Mouse (Mus musculus) heart, postnatal 10 days (tissue): ENCODE results near the gene Ptpdc1. TPM values are rescaled to one million over a fixed set of nuclear protein-coding genes. Genes with fewer than 3 reads are reported as not detected.

ENCODE experiments used
- DNase-seq, 2 experiments: peaks; one replicate each; pipeline ENCODE4 v3.0.0; 2021
- intact Hi-C: fragments of 180-260 bp; cut with DNase I; formaldehyde crosslinking; loops from one replicate; pipeline ENCODE4 v1.15.1; 2025
- total RNA-seq, 2 experiments: library from RNA; stranded (reverse); gene quantifications; 2 replicates each; pipeline ENCODE4 v1.2.3; 2021

Ptpdc1 gene
- total RNA-seq: 1 to 10 TPM; 8.4 TPM

DNA sequence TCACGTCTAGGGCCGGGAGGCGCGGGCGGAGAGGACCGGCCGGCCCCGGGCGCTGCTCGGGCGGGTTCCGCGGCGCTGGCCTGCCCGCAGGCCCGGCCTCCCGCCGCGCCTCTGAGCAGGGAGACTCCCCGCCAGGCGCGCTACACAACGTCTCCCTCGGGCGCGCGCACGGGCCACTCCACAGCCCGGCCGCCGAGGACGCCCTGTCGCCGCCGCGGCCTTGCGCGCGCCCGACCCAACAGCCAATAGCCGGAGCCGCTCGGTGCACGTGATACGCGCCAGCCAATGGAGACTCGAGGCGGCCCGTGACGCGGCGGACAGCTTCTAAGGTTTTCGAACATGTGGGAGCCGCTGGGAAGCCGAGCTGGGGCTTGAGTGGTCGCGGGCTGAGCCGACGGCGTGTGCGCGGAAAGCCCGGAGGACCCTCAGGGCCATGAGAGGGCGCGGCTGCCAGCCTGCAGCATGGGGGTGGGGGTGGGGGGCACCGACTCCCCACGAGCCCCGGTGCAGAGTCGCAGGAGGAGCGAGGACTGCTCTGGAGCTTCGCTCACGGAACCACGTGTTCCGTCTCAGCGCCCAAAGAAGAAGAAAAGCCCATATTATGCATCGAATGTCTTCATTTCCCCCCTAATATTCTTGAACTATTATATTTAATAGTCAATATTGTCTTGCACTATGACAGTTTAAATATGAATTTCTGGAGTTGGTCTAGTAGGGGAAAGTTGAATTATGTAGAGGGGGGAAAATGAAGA, at the start of gene Ptpdc1:
Gene Ptpdc1 (minus strand): TSS at position 232 of the 752 bp plus-strand sequence.
- intact Hi-C loops: no loop called here
- peak; percentile 98 to 99 for DNase-seq

DNA sequence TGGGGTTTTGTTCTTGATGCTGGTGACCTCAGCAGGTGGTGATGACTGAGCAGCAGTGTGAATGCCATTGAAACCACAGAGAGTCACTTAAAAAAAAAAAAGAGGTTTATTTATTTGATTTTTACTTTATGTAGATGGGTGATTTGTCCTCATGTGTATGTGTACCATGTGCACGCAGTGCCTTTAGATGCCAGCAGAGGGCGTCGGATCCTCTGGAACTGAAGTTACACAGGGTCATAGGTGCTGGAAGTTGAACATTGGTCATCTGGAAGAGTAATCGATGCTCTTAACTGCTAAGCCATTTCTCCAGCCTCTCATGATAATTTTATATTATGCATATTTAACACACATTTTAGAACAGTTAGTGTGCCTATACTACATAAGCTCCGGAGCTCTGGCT, 49.1 kb upstream of the Ptpdc1 start:
- intact Hi-C loops: no loop called here
- DNase-seq: no peak

DNA sequence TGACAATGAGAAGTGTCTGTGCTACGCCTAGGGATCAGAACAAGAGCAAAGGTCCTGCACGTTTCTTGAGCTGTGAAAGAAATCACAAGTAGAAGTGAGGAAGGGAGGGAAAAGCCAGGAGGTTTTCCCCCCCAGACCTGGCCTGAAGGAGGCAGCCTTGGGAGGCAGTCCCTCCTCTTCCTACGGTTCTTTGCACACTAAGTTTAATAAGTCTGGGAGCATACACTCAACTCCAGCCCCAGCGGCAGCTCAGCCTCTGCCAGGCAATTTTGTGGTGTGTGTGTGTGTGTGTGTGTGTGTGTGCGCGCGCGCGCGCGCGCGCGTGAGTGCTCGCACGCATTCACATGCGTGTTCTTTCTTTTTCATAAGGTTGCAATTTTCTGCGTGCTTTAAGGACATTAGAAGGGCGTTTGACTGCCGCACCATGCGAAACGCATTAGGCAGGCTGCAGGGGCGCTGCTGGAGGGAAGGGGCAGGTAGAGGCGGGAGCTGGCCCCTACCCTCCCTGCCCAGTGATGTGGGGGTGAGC, 46.9 kb upstream of the Ptpdc1 start:
- intact Hi-C loops: no loop called here

DNA sequence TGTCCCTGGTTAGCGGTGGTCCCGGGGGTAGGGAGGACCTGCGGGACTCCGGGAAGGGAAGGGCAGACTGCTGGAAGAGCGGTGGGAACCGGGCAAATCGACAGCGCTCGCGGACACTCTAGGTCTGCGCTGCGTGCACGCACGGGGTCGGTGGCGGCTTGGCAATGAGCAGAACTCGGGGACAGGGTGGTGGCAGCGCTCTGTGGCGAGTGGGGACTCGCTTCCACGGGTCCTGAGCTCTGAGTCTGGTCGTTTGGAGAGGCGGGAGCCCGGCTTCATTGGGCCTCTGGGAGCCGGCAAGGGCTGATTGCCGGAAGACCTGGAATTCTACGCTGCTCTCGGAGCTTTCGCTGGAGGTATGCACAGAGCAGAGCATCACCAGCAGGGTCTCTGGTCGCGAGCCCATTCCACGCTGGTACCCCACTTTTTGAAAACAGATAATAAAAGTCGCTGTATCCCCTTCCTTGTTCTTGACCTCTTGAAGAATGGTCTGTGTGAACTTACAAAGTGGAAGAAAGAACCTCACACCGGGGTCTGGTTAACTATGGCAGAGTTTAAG, 43.6 kb upstream of the Ptpdc1 start:
- peak in 1 of 2 experiments; percentile 12 for DNase-seq
- intact Hi-C loops: no loop called here

More for the DNA sequence above, 46.9 kb upstream of the Ptpdc1 start:
- DNase-seq: no peak

DNA sequence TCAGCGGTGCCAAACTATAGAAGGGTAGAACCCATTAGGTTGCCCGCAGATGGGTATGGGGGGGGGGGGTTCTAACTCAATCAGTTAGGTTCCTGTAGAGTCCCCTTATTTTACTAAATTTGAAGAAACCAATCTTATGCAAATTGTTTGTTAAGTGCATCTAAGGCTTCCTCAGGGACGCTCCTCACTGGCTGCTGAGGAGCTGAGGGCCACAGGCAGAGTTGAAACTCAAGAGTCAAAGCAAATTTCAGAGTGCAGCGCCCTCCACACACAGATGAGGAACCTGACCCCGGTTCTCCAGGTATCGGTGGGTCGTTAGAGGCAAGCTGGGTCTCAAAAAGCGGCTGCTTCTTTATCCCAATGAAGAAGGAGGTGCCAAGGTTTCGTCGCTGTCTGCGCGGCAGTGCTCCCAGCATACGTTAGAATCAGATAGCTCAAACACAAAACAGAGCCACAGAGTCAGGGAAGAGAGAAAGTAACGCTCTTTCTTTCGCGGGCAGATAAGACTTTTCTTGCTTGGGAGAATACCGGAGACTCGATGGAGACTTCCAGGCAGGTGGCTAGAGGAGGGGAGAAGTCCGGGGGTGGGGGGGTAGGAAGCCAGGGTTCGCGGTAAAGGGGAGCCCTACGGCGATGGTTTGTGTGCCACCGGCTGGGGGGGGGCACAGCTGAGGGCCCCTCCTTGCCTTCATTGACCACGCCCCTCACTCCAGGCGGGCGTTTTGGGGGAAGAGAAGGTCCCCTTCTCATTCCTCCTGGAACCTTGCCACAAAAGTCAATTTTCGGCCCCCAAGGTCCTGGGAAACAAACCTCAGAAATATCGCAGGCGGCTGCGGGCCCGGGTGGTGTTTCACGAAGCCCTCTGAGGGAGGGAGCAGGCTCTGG, 42.9 kb upstream of the Ptpdc1 start:
- intact Hi-C loops: no loop called here

DNA sequence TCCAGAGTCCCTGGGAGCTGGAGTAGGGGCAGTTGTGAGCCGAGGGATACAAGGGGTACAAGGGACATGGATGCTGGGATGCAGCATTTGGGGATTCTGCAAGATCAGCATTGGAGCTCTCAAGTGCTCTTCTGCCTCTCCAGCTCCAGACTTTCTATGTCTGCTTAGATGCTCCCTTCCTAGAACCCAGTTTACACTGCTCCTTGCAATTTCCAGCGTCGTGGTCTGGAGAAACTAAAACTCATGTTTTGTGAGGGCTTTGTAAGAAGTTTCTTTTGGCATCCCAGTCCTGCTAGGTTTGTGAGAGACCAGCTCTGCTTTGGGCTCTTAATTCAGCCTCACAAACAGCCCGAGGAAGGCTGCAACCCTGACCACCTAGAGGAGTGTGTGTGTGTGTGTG, 42.0 kb upstream of the Ptpdc1 start:
- intact Hi-C loops: no loop called here
- no peak for DNase-seq

More for the DNA sequence above, 42.9 kb upstream of the Ptpdc1 start:
- DNase-seq: no peak

DNA sequence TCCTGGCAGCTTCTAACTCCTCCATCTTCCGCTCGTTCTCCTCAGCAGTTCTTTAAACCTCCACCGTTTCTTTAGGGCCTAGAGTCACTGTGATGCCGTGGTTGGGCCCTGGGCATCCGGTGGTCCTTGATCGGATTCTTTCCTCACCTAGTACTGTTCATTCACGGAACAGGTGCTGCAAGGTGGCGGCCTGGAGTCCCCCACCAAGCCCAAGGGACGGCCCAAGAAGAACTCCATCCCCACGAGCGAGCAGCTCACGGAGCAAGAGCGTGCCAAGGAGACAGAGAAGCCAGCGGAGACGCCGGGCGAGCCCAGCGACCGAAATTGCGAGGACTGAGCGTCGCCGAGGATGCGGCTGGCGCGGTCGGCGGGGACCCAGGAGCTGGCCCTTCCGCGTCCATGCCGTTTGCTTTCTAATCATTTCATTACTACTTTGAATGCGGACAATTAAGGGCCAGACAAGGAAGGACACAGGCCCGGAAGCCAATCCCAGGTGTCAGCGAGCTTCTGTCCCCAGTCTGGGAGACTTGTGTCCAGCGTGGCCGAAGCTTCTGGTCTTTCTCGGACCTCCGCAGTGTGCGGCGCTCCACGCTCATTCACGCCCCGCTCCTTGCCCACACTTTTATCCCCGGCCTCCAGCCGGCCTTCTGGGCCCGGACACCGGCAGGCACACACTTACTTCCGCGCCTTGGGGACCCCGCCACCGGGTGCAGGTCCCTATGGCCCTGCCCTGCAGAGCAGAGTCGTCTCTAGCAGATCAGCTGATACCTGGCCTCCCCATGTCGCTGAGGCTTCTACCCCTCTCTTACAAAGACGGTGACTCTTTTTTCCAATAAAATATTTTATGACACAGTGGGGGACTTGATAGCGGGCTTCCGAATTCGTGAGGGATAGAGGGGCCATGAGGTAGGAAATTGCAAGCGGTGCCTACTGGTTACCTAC, 40.5 kb upstream of the Ptpdc1 start:
- DNase-seq: peak in 1 of 2 experiments; percentile 8
- intact Hi-C loops: no loop called here

DNA sequence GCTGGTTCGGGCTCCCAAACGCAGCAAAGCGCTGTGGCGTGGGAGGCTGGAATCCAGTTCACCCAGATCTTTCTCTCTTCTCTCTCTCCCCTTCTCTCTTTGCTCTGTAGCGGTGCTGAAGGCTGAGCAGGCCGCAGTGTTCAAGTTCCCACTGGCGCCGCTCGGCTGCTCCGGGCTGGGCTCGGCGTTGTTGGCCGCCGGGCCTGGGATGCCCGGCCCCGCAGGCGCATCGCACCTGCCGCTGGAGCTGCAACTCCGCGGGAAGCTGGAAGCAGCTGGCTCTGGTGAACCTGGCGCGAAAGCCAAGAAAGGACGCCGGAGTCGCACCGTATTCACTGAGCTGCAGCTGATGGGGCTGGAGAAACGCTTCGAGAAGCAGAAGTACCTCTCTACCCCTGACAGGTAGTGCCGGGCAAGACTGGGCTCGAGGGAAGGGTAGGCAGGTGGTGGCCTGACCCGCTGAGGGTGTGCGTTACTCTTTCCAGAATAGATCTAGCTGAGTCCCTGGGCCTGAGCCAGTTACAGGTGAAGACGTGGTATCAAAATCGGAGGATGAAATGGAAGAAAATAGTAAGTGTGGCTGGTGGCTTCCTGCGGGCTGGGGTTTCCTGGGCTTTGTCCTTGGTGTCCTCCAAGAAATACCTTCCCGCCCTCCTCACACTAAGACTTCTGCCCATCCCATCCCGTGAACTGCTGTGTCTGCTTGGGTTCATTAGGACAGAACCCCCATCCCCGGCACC, 39.6 kb upstream of the Ptpdc1 start:
- DNase-seq: peak in 1 of 2 experiments; percentile 6
- intact Hi-C loops: no loop called here

DNA sequence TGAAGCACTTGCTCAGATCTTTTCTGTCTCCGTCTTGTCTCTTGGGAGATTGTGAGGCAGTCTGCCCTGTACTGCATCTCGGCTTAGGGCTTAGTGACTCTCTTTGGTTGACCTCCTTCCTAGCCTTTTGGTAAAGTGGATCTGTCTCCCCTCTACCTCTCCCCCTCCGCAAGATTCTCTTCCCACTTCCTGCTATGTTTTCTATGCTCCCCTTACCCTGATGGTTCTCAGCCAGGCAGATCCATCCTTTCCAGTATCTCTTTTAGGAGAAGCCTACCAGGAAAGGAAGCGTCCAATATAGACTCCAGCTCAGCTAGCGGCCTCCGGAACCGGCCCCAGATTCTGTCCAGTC, 38.5 kb upstream of the Ptpdc1 start:
- intact Hi-C loops: no loop called here
- no peak for DNase-seq

DNA sequence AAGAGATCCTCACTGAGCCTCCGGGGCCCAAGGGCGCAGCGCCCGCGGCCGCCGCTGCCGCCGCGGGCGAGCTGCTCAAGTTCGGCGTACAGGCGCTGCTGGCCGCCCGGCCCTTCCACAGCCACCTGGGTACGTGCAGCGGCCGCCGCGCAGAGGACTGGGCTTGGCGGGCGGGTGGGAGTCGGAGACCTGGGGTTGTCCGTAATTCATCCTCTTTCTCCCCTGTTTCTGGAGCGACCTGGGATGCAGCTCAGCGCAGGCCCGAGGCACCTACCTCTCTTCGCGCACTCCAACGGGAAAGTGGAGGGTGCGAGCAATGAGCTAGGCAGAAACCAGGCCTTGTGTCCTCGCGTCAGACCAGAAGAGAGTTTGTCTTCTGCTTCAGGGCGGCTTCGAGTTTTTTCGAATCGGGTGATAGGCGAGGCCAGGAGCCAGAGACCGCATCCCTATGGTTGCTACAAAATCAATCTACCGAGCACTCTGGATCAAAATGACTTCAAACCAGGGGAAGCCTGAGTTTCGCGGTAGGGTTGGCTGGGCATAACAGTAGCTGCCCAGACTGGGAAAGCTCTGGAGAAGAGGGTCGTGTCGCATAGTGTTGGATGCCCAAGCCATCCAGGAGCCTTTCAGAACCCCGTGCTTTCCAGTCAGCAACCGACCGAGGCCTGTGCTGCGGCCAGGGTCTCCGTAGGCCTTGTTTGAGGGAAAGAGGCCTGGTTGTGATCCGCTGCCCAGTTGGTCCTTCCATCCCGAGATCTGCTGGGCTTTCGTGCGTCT, 37.9 kb upstream of the Ptpdc1 start:
- DNase-seq: peak in 1 of 2 experiments; percentile 9
- intact Hi-C loops: no loop called here

DNA sequence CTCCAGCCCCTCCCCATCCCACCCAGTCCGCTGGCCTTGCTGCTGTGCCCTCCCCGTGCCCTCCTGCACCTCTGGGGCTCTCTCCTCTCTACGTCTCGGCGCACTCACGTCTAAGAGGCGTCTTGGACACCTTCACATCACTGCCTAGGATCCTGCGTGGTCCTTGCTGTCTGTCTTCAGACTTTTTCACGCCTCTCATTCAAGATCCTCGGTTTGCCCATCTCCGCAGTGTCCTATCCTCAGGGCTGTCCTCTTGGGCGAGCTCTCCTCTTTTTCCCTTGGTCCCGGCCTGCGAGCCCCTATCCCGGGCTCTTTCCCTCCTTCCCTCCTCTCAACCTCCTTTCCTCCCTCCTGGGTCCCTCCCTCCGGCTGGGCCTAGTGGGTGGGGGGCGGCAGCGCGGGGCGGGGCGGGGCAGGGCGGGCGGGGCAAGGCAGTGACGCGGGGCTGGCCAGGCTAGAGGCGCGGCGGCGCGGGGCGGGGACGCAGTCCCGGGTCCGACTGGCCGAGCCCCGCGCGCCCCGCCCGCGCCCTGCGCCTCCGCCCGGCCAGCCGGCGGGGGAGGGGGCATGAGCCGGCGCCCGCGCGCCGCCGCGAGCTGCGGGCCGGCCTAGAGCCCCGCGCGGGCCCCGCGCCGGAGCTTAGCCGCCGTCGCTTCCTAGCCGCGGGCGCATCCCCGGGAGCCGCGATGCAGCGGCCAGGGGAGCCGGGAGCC, 37.1 kb upstream of the Ptpdc1 start, which contains the start of gene Barx1:
Gene Barx1 (plus strand): TSS at position 568 of the 713 bp plus-strand sequence.
- intact Hi-C loops: no loop called here
- no peak for DNase-seq

DNA sequence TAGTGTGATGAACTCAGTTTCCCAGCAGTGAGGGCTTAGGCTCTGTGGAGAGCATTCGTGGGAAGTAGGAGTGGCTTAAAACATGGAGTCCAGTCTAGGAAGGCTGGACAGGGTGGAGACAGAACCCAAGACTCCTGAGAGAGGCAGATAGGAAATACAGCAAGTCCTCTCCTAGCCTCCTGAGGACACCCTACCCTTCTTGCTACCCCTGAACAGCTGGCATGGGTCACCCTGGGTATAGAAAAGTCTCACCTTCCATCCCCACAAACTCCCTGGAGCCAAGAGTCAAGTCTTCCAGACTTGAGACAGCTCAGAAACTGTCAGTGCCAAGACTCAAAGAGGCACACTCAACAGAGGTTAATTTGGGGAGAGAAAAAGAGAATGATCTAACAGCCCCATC, 36.1 kb upstream of the Ptpdc1 start:
- intact Hi-C loops: no loop called here
- no peak for DNase-seq

DNA sequence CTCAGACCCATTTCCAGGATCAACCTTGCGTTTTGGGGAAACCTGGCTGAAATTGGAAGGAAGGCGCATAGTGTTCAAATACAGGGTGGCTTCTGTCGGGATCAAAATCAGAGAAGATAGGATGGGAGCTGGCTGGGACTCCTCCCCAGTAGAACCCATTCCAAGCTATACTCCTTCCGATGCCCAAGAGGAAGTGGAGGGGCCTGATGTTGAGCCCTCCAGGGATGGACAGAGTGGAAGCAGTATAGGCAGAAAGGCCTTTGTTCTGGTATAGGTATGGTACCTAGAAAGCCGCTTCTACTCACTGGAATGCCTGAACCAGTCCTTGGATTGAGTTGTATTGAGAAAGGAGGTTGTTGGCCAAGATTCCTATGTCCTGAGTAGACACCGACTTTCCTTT, 35.3 kb upstream of the Ptpdc1 start:
- DNase-seq: no peak
- intact Hi-C loops: no loop called here

DNA sequence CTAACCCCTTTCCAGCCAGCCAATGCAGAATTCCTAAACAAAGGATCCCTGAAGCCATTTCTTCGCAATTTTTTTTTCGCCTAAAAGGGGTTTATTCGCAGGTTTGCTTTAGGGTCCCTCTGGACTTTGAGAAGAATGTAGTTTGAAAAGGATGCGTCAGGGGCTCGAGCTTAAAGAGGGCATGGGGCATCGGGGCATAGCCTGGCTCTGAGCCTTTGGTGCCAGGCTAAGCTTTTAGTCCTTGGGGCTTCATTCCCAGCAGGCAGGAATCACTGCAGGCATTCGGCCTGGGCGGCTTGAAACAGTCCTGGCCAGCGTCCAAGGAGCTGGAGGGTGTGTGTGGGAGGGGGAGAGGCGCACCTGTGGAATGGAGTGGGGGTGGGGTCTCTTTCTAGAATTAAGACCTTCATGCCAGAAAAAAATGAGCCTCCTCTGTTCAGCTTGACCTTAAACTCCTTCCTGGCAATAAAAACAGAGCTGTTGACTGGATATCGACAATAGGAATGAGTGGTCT, 34.8 kb upstream of the Ptpdc1 start:
- intact Hi-C loops: no loop called here
- DNase-seq: peak in 1 of 2 experiments; percentile 23

DNA sequence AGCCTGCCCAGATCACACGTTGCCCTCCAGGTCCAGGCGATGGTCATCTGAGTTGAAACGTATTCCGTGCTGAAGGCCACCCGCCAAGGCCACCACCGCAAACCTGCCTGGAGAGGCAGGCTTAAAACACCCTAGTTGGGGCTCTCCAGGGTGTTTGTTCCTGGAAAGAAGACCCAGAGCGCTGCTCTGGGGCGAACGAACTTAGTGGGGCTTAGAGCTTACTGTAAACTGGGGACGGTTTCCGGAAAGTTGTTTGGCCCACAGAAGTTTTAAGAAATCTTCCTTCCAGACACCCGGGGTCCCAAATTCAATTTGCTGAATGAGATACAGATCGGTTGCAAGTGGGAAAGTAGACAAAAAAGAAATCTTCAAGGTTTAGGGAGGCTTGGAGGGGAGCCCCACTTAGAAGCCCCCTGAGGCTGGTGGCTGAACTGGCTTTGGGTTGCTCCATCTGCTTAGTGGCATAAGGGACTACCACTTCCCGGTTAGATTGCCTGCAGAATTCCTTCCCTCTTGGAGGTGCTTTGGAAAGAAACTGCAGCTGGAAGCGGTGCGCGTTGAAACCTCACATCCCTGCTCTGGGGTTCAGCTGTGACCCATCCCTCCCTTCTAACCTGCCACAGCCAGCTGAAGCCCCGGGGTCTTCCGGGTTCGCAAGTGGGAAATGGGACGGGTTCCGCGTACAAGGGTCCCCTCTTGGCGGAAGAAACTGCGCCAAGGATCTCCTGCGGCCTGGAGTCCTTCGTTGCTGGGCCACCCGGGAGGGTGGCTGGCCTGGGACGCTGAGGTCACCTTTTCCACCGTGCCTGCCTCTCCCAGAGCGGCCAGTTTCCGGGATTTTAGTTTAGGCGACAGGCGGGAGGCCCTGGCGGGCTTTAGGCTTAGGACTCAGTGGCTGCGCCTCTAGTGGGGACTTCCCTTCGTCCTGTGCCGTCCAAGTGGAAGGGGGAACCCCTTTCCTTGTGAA, 34.1 kb upstream of the Ptpdc1 start:
- intact Hi-C loops: no loop called here
- DNase-seq: peak; percentile 39 to 51

DNA sequence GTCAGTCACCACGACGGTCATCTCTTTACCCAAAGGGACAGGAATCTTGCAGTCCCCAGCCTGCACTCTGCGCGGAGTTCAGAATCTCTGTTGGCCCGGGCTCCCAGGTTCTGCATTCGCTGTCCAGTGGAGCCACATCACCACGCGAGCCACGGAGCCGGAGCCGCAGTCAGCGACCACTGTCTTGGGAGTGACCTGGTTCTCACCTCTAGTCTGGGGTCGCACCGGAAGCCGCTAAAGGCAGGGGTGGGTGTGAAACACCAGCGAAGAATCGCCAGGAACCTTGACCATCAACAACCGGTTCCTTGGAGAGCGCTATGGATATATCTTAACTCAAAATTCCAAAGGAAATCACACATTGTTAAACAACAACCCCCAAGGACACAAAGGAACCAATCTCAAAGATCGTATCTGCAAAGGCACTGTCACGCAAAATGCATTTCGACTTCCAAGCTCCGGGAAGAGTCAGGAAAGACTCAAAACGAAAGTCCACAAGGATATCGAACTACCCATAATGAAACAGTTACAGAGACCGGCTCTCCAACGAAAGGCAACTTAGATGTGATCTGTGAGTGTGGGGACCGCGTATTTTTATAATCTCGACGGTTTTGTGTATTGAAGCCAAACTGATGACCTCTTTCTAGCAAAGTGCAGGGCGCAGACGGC, 33.3 kb upstream of the Ptpdc1 start:
- no peak for DNase-seq
- intact Hi-C loops: no loop called here
